Mouse (Mus musculus) MEL (cell line): ENCODE results near the gene Snd1.

Source experiments
- CHD2 ChIP-seq: IDR thresholded peaks from 2 replicates; pipeline ENCODE4 v1.6.1; 2011; ENCODE audit warnings: low read length, improper control_type of control experiment
- CTCF ChIP-seq, 3 experiments: IDR thresholded peaks in 2 of 3; conservative IDR thresholded peaks in 1 of 3; 2 replicates each; pipeline ENCODE4 v1.5.1; 2011 to 2012; ENCODE audit warnings: low read length in 3 of 3, low read depth in 2 of 3, mild to moderate bottlenecking in 2 of 3, improper control_type of control experiment in 1 of 3, inconsistent platforms in 1 of 3, mixed read lengths in 1 of 3, moderate library complexity in 1 of 3; ENCODE audit not compliant: control insufficient read depth in 1 of 3, insufficient read depth in 1 of 3, poor library complexity in 1 of 3, severe bottlenecking in 1 of 3
- EP300 ChIP-seq, 2 experiments: IDR thresholded peaks; 2 replicates each; pipeline ENCODE4 v1.6.1; 2011; ENCODE audit warnings: improper control_type of control experiment in 2 of 2, low read length in 2 of 2, low read depth in 1 of 2, mild to moderate bottlenecking in 1 of 2
- ETS1 ChIP-seq: IDR thresholded peaks from 2 replicates; pipeline ENCODE4 v1.6.1; 2012; ENCODE audit warnings: low read depth, mild to moderate bottlenecking, inconsistent platforms, low read length, improper control_type of control experiment, moderate library complexity
- MEF2A ChIP-seq: IDR thresholded peaks from 2 replicates; pipeline ENCODE4 v1.6.1; 2014; ENCODE audit warnings: low read depth, mild to moderate bottlenecking, inconsistent platforms, low read length, improper control_type of control experiment; ENCODE audit not compliant: poor library complexity, insufficient replicate concordance, severe bottlenecking; ENCODE audit errors: extremely low read depth
- POLR2A ChIP-seq, 2 experiments: IDR thresholded peaks; 2 replicates each; pipeline ENCODE4 v1.6.1; 2011 to 2012; ENCODE audit warnings: low read length in 2 of 2, mild to moderate bottlenecking in 2 of 2, control low read depth in 1 of 2, improper control_type of control experiment in 1 of 2, low read depth in 1 of 2, moderate library complexity in 1 of 2; ENCODE audit not compliant: control insufficient read depth in 1 of 2, insufficient read depth in 1 of 2, poor library complexity in 1 of 2
- ZKSCAN1 ChIP-seq: IDR thresholded peaks from 2 replicates; pipeline ENCODE4 v1.6.1; 2012; ENCODE audit warnings: low read depth, mild to moderate bottlenecking, inconsistent platforms, low read length, improper control_type of control experiment, moderate library complexity

DNA sequence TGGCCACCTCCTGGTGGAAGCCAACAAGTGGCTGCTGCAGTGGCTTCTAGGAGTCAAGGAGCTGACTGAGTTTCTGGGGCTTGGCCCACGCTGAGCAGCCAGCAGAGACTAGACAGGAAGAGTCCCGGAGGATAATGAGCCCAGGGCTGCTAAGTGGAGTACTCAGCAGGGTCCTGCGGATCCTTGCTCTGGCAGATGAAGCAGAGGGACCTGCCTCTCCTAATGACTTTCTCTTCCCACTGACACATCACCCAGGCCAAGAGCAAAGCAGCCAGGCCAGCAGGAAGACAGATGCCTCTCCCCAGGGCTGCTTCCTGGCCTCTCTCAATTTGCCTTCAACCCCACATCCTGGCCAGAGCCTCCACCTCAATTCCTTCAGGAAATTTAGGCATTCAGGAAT, 380.5 kb downstream of the Snd1 start:
- TF ChIP-seq CTCF (IDR thresholded peaks at IDR 0.05 in 2 of 3, conservative IDR thresholded peaks at IDR 0.05 in 1 of 3; ENCODE audit: control insufficient read depth in 1 of 3, insufficient read depth in 1 of 3, low read depth in 2 of 3, low read length in 3 of 3, poor library complexity in 1 of 3, severe bottlenecking in 1 of 3) (no peak), POLR2A (IDR thresholded peaks at IDR 0.05; ENCODE audit: control insufficient read depth in 1 of 2, insufficient read depth in 1 of 2, low read depth in 1 of 2, low read length in 2 of 2, poor library complexity in 1 of 2) (no peak), MEF2A (no peak), EP300 (IDR thresholded peaks at IDR 0.05; ENCODE audit: low read depth in 1 of 2, low read length in 2 of 2) (no peak), CHD2 (no peak), ZKSCAN1 (no peak), ETS1 (no peak)
